Mouse (Mus musculus) MEL-GATA-1-ER (cell line): ENCODE results near the gene Cma2.
"Not testable (repeated sequence)": the region's sequence is repeated elsewhere in the genome, so short reads cannot be mapped to it uniquely, and the experiment has no call there.

Experiments
- DNase-seq: peaks from one replicate; pipeline ENCODE4 v3.0.0-alpha.2; 2012; ENCODE audit warnings: low read depth; ENCODE audit errors: extremely low read depth

Cma2 gene

DNA sequence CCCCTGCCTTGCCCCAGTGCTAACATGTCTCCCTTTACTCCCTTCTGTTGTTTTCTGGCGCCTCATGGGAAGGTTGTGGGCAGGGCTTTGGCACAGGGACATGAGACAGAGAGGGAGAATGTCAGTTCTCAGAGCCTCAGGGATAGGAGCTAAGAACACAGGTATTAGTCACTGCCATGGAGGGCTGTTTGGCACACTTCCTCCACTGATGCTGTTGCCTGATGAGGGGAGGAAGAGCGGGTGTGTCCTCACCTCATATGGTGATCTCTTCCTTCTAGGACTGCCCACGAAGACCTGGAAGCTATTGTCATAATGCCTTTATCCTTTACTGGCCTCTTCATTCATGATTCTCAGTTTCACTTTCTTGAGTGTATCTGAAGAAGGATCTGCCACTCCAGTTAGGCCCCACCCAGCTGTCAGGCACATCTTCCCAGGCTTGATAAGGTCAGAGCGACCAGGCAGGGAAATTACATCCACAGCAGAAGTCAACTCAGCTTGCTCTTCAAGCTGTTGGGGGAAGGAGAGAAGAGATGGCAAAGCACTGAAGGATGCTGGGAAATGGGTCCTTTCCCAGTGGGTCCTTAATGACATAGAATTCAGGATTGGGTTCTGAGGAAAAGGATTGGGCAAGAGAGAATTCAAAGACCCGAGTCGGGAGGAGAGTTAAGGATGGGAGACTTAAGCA, at the start of gene Cma2:
Cma2 (plus strand) TSS at position 635 of the 685 bp plus-strand sequence.
- no peak for DNase-seq

DNA sequence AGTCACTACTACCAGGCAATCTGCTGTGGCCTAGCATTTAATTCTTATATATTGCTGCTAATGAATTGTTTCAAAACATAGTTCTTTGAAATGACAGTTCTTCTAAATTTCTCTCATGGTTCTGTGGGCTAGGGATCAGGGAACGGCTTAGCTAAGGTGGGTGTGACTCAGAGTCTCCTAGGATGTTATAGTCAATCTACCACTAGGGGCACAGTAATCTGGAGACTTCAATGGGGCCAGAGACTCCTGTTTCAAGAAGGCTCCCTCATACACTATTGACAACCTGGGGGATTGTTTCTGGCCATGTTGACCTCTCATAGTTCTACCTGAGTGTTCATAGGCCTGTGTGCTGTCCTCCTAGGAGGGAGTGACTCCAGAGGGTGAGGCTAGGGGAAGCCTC, 45.3 kb upstream of the Cma2 start:
- DNase-seq = no peak

DNA sequence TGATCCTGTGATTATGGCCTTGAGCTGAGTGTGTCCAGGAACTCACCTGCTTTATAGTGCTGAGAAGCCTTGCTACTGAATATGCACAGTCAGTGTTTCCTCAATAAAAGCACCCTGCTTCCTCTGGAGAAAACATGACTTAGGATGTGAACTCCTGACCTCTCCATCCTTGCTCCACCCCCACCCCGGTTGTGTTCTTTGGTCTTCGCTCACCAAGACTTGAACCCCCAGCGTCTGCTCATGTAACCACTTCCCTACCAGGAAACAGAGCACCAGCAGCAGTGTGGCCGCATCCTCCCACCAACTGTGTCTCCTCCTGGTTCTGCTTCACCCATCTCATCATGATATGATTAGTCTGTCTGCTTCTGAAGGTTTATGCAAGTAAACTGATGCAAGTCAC, 37.4 kb upstream of the Cma2 start:
- no peak for DNase-seq

DNA sequence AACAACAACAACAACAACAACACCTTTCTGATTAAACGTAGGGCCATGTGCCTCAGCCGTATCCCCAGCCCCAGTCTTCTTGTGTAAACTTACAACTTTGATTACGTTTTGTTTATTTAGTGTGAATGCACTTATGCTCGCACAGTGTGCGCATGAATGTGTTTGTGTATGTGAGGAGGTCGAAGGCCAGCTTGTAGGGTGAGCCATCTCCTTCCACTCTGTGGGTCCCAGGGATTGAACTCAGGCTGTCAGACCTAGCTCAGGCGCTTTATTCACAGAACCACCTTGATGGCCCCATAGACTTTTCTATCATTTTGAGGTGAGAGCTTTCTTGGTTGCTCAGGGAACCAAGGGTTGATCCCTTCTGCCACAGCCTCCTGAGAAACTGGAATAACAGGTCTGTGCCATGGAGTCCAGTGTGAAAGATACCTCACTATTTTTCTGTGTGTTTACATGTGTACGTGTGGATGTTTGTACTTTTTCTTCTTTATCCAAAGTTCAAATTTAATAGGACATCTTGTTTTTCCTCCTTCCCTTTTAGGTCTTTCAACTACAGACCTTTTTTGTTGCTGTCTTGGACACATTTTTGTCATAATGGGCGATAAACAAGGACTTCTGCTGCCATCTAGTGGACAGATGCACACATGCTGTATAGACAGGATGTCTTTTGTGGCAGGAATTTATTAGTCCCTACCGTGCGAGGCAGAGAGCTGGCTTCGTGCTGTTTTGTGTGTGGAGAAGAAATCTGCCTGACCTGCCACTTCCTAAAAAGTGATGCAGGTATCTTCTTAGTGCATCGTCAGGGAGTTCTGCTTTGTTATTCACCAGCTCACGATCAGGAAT, 32.3 kb upstream of the Cma2 start:
- DNase-seq = peak; percentile 83

DNA sequence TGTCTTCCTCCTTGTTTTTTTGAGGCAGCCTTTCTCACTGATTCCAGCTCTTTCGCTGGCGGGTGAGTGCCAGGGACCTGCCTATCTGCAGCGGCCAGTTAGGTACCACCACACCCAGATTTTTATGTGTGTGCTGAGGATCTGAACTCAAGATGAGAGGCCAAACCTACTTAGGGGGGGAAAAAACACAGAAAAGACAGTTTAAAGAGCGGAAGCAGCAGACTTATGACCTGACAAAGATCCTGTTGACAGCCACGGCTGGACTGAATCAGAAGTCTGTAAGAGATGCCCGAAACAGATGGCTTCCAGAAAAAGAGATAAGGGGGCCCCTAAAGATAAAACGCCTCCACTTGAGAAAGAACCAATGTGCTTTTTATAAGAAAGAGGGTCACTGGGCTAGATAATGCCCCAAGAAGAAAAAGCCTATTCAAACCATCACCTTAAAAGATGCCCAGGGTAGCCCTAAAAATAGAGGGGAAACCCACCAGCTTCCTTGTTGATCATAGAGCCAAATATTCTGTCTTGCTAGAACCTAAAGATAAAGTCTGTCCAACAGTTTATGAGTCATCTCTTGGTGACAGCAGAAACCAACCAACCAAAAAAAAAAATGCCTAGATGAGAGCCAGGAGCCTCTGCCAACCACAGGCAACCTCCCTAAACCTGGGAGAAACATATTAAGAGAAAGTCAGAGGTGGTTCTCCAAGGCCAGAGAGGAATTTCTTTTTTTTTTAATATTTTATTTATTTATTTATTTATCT, 28.1 kb upstream of the Cma2 start:
- DNase-seq = peak; percentile 72

DNA sequence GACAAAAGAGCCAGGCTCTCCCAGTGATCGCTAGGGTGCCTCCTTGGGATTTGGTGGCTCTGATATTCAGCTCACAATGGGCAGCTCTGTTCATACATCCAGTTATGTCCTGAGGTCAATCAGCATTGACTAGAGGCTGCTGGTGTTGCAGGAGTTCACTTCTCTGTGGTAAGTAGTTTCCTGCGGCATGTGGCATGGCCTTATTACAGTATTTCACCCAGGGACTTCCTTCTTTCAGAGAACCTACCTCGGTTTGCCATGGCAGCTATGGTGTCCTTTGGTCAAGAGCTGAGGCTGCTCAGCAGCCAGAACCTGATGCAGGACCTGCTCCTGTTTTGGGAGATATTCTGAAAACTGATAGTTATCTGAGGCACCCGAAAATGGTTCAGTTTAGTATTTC, 23.9 kb upstream of the Cma2 start:
- DNase-seq = no peak

DNA sequence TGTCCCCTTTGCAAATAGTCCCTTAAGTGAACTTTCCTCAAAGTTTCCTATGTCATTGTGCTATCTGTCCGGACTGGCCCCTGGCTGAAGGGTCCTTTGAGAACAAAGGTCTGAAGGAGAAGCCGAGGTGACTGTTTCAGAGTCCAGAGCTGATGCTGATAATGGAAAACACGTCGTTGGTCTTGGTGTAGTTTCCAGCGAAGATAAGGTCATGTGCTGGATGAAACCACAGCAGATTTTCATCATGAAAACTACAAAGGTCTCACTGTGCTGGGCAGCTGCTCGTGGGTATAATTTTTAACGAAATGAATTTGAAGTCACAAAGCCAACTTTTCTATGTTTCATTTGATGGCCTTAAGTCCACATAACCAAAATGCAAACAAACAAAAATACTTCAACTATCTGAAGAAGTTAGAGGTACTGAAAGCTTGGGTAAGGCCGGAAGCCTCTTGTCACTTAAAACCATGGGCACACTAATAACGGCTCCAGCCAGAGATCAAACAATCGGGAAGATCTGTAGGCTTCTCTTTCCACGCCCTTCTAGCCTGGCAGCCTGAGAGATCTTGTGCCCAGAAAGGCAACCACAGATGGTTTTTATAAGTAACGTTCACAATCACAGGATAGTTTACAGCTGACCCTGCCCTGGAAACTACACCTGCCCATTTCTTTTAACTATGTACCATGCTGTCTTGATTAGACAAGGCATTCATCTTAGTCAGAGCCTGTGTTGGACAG, 21.4 kb upstream of the Cma2 start:
- DNase-seq = no peak

DNA sequence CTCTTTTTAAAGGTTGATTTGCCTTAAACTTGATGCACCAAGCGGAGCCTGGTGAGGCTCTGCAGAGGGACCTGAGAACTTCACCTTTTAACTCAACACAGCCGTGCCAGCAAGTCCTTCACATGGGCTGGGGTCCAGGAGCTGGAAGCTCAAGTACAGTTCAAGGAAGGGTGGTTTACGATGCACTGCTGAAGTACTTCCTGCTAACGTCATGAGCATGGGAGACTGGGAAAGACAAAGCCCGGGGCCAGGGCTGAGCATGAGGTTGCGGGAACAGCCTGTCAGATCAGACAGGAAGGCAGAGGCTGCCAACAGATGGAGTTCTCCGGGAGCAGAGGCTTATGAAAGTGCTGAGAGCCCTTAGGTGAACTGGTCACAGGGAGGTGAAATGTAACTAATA, 17.2 kb upstream of the Cma2 start:
- no peak for DNase-seq

DNA sequence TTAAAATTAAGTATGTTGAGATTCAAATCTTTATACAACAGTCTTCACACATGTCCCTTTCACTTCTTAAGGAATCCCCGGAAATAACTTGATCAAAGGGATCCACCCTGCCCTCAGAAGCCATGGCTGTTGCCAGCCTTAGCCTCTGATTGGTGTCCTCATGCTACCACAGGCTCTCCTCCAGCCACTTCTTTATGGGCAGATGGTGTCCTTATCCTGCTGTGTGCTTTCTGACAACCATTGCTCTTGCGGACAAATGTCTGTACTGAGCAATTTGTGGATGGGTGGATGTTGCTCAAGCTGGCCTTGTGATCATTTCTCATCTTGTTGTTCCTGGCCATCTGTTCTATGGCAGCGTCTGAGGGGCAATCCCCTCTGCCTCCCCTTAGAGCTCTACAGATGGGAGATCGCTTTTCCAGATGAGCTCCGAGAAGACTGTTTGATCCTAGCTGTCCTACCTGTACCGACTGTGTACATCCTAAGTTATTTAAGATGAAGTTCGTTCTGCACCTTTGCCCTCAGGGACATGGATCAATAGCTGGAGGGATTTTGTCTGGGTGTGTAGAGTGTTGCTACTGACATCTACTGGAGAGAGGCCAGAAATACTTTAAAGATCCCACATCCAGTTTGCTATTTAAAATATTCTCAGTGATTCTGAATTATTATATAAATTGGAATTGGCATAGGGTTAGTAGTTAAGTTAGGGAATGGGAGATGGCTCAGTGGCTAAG, 10.5 kb upstream of the Cma2 start:
- no peak for DNase-seq

DNA sequence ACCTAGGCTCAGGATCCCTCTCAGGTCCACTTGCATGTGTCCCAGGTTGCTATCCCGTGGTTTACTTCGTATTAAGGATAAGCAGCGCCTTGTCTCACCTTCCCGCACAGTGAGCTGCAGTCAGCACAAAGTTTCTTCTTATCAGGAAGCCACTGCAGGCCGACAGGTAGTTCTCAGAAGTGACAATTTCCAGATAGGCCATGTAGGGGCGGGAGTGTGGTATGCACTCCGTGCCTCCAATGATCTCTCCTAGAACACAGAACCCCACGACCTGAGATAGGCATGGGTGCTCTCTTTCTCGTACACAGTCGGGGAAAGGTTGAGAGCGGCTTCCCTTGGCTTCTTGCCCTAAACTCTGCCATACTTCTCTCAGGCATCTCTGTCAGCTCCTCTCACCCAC, 7.2 kb upstream of the Cma2 start:
- DNase-seq = no peak

DNA sequence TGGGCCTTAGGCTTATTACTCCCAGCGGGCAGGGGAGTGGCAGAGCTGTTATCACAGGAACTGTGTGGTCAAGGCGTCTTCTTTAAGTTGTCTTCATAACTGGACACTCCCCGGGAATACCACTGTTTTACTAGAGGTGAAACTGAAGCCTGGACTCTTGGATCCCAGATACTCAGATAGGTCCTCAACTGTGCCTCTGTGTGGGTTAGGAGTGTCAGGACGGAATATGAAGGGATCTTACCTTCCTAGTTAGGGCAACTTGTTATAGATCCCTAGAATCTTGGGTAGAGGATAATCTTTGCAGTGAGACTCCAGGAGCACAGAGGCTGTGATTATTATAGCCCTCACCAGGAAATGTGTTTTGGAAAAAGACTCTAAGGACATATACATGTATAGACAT, 6.2 kb upstream of the Cma2 start, which contains the start of gene Cma1:
Cma1 (minus strand) TSS at position 101 of the 400 bp plus-strand sequence.
- DNase-seq = no peak

DNA sequence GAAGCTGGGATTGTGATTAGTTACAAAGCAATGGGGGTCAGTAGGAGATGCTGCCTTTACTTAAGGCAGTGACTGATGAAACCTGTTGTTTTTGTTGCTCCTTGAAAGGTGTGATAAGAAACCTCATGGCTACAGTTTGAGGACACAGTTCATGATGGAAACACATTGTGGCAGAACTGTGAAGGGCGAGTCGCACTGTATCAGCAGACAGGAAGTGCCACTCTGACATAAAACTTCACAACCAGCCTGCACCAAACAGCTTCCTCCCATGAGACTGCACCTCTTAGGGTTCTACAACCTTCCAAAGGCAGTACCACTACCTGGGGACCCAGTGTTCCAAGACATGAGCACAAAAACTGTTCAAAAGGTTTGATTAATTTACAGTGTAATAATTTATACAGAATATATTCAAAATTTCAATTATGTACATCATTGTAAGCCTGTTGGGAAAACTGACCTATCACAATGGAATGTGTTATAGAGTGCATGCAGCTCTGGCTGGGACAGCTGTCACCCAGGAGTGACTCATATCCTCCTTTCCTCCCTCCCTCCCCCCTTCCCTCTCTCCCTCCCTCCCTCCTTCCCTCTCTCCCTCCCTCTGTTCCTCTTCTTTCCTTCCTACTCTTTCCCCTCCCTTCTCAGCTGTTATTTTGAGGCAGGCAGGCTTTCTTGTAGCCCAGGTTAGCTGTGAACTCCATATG, 4.4 kb upstream of the Cma2 start:
- no peak for DNase-seq

DNA sequence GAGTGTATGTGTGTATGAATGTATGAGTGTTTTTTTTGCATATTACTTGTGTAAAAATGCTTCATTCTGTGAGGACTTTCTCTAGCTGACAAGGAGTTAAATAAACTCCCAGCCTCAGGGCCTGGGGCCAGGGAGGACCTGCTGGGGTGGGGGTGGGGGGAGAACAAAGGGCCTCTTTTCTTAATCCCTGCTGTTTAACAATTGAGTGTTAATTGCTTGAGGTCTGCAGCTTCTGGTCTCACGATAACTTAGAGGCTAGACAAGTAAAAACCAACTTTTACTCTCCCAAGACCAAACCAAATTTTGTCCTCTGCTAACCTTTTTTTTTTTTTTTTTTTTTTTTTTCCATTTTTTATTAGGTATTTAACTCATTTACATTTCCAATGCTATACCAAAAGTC, 12.5 kb downstream of the Cma2 start:
- no peak for DNase-seq

DNA sequence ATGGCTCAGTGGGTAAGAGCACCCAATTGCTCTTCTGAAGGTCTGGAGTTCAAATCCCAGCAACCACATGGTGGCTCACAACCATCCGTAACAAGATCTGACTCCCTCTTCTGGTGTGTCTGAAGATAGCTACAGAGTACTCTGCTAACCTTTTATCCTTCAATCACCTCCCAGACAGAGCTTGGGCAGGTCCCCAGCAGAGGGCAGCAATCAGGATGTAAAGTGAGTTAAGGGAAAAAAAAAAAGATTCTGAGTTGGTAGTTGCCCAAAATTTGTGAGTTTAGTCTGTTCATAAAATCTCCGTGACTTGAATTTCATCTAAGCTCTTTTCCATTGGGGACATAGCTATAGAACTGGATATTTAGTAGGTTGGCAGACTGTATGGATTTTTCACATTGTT, 13.1 kb downstream of the Cma2 start:
- DNase-seq = not testable (repeated sequence)

DNA sequence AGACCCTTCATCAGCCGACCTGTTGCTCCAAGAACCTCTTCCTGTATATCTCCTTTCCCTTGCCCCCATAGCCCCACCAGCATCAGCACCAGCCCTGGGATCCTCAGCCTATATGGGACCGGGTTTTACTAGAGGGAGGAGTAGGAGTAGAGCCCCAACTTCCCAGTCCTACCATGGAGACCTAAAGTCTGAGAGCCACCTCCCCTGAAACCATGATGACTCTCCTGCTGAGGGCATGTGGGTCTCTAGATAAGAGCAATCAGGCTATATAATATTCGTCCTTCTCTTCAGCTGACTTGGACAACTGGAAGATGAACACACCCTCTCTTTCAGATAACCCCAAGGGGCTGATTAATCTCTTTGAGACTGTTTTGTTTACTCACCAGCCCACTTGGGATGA, 36.7 kb downstream of the Cma2 start:
- not testable (repeated sequence) for DNase-seq

DNA sequence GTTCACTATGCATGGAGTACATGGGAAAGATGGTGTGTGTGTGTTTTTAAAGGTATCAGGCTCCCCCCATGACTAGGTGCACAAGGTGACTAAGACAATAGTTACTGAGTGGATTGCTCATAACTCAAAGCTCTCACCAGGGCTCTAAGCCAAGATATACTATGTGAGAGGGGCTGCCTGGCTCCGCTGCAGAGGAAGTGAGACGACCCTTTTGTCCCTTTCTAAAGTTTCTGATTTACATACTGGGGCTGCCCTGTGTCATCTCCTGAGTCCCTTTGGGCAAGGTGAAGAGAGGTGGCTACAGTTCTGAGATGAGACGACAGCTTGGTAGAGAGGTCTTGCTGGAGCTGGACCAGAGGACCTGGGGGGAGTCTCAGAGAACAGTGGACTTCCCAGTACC, 62.4 kb downstream of the Cma2 start:
- no peak for DNase-seq

DNA sequence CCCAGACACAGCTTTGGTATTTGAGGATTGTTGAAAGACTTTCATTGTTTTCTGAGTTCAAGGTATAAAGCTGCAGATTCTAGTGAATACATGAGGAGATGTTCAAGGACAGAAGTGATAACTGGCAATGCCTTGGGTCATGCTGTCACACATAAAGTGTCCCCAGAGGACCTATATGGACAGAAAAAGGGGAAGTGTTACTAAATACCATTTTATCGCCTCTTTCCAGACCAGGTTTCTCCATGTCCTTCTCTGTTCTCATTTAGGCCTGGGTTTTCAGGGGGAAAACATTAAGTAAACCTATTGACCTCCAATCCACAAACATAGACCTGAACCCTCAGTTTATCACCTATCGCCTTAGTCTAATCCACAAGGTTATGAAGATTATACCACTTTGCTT, 63.1 kb downstream of the Cma2 start:
- DNase-seq = peak; percentile 74

DNA sequence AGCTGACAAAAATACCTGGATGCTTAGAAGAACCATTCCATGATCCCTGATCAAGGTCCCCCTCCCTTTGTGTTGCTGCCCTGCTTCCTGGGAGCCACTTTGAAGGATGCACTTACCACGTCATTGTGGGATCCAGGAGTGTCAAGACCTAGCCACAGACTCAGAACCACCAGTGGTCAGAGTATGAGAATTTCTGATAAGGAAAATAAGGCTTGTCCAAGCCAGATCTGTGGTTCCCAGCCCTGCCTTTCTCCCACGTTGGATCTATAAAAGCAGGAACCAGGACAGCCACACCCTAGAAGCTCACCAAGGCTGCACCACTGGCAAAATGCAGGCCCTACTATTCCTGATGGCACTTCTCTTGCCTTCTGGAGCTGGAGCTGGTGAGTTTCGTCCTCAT, 66.9 kb downstream of the Cma2 start, which contains the start of gene Mcpt1:
Mcpt1 (plus strand) TSS at position 301 of the 400 bp plus-strand sequence.
- DNase-seq = not testable (repeated sequence)

DNA sequence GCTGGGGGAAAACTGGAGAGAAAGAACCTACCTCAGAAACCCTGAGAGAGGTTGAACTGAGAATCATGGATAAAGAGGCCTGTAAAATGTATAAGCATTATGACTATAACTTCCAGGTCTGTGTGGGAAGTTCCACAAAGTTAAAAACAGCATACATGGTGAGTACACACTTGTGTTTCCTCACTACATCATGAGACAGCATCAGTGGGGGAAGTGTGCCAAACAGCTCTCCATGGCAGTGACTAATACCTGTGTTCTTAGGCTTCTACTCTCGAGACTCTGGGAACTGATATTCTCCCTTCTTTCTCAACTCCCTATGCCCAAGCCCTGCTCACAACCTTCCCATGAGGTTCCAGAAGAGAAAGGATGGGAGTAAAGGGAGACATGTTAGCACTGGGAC, 68.7 kb downstream of the Cma2 start:
- DNase-seq = no peak

DNA sequence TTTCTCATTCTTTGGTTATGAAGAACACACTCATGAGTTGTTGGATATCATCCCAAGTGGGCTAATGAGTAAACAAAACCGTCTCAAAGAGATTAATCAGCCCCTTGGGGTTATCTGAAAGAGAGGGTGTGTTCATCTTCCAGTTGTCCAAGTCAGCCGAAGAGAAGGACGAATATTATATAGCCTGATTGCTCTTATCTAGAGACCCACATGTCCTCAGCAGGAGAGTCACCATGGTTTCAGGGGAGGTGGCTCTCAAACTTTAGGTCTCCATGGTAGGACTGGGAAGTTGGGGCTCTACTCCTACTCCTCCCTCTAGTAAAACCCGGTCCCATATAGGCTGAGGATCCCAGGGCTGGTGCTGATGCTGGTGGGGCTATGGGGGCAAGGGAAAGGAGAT, 70.5 kb downstream of the Cma2 start:
- not testable (repeated sequence) for DNase-seq
